ENCODE assay signal across 11 mouse cellular contexts in the genomic region with DNA sequence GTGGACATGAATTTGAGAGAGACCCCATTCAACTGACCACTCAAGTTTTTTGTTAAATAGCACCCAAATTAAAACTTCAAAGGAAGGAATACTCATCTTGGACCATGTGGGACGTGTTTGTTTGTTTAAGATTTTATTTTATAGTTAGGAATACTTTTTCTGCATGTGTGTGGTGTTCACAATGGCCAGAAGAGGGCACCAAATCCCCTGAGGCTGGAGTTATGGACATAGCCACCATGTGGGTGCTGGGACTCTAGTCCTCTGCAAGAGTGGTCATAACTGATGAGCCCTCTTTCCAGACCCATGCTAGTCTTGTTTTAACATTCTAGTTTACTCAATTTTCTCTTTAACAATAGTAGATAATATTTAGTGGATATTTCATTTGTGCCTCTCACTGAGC. TPM values are rescaled to one million over a fixed set of nuclear protein-coding genes. Genes with fewer than 3 reads are reported as not detected.
DNase-seq lines count a peak whose midpoint lies in the region; ATAC-seq and TF ChIP-seq lines count a peak whose summit lies in the region.
"Had no signal": no experiment of that assay in that cellular context is flagged by ENCODE, and none has a peak within 500 bp of the region (broad histone marks: within the 10 kb centered on the region; RNA-seq: fewer than 3 reads in every experiment).

No protein-coding gene starts in this region.

- DNase-seq in cerebellum, adult 2 months: no peak
- no peak for DNase-seq in cerebellum, adult 8-10 months
- DNase-seq in liver, postnatal 0 days: no peak
- DNase-seq in NIH3T3 (ENCODE audit: low read depth): peak; percentile 34
- DNase-seq in lung, postnatal 36 days: peak; percentile 6
- no peak for DNase-seq in frontal cortex, adult 2 months (ENCODE audit: extremely low spot score in 1 of 2, low spot score in 1 of 2)
- DNase-seq: cerebellum, adult 18-20 months had no signal

- H3K4me3 ChIP-seq in cerebellum, adult 2 months (replicated peaks; ENCODE audit: insufficient read depth, low read depth, low read length): no peak overlapping the region
- no peak overlapping the region for H3K4me3 ChIP-seq in liver, postnatal 0 days (ENCODE audit: low read depth, low read length)
- no peak overlapping the region for H3K4me3 ChIP-seq in liver, embryonic 12.5 days
- H3K4me3 ChIP-seq in heart, embryonic 11.5 days (ENCODE audit: low read depth, low read length): no peak overlapping the region
- H3K4me3 ChIP-seq: forebrain, embryonic 15.5 days; liver, embryonic 15.5 days had no signal

- no peaks in the 10 kb centered on the region for H3K36me3 ChIP-seq in liver, postnatal 0 days (replicated peaks; ENCODE audit: insufficient read depth, low read length)
- no peaks in the 10 kb centered on the region for H3K36me3 ChIP-seq in liver, embryonic 12.5 days
- H3K36me3 ChIP-seq in heart, embryonic 11.5 days (ENCODE audit: control insufficient read depth, insufficient read depth, low read length): no peaks in the 10 kb centered on the region
- H3K36me3 ChIP-seq: forebrain, embryonic 15.5 days; liver, embryonic 15.5 days had no signal

- ATAC-seq in liver, postnatal 0 days: no peak
- no peak for ATAC-seq in liver, embryonic 12.5 days
- ATAC-seq in heart, embryonic 11.5 days (replicated peaks; ENCODE audit: insufficient number of reproducible peaks, low FRiP score, low TSS enrichment): no peak
- ATAC-seq: forebrain, embryonic 15.5 days had no signal

- H3K4me1 ChIP-seq in cerebellum, adult 2 months (ENCODE audit: control insufficient read depth, insufficient read depth, low read length): no peaks in the 10 kb centered on the region
- H3K4me1 ChIP-seq in liver, postnatal 0 days (ENCODE audit: insufficient read depth): no peaks in the 10 kb centered on the region
- peaks cover 5% of the 10 kb centered on the region; the same call in 1 of the 2 replicates for H3K4me1 ChIP-seq in liver, embryonic 12.5 days
- peaks cover 4% of the 10 kb centered on the region; the same call in 1 of the 2 replicates for H3K4me1 ChIP-seq in heart, embryonic 11.5 days (ENCODE audit: control insufficient read depth, insufficient read depth, low read length)
- H3K4me1 ChIP-seq: liver, embryonic 15.5 days had no signal

- H3K4me2 ChIP-seq in liver, postnatal 0 days (ENCODE audit: low read depth, low read length): no peak overlapping the region
- H3K4me2 ChIP-seq in liver, embryonic 12.5 days: no peak overlapping the region
- H3K4me2 ChIP-seq in heart, embryonic 11.5 days: no peak overlapping the region
- H3K4me2 ChIP-seq: forebrain, embryonic 15.5 days; liver, embryonic 15.5 days had no signal

- H3K27ac ChIP-seq in cerebellum, adult 2 months (ENCODE audit: insufficient read depth, low read length): no peak overlapping the region
- H3K27ac ChIP-seq in liver, postnatal 0 days (ENCODE audit: low read depth): no peak overlapping the region
- H3K27ac ChIP-seq in liver, embryonic 12.5 days: no peak overlapping the region
- H3K27ac ChIP-seq in heart, embryonic 11.5 days (ENCODE audit: low read depth, low read length): no peak overlapping the region
- H3K27ac ChIP-seq: forebrain, embryonic 15.5 days; liver, embryonic 15.5 days had no signal

- no peak for TF ChIP-seq POLR2A in cerebellum, adult 2 months (IDR thresholded peaks at IDR 0.05; ENCODE audit: borderline replicate concordance, insufficient read depth, low read length)

- H3K9me3 ChIP-seq in liver, postnatal 0 days (ENCODE audit: low read length): no peaks in the 10 kb centered on the region
- no peaks in the 10 kb centered on the region for H3K9me3 ChIP-seq in liver, embryonic 12.5 days (replicated peaks)
- no peaks in the 10 kb centered on the region for H3K9me3 ChIP-seq in heart, embryonic 11.5 days (replicated peaks; ENCODE audit: control insufficient read depth, low read length)
- H3K9me3 ChIP-seq: forebrain, embryonic 15.5 days; liver, embryonic 15.5 days had no signal

- 74% methylated on average over 1 of the region's 1 CpGs for WGBS in cerebellum, adult 2 months
- WGBS in liver, postnatal 0 days (ENCODE audit: insufficient replicate concordance): 44% methylated on average over 1 of the region's 1 CpGs
- WGBS in liver, embryonic 12.5 days (ENCODE audit: insufficient replicate concordance): 29% methylated on average over 1 of the region's 1 CpGs
- WGBS in heart, embryonic 11.5 days (ENCODE audit: insufficient replicate concordance): 54% methylated on average over 1 of the region's 1 CpGs

- no peaks in the 10 kb centered on the region for H3K27me3 ChIP-seq in cerebellum, adult 2 months (ENCODE audit: control insufficient read depth, insufficient read depth, low read length)
- no peaks in the 10 kb centered on the region for H3K27me3 ChIP-seq in liver, postnatal 0 days (ENCODE audit: insufficient read depth, low read length)
- H3K27me3 ChIP-seq in liver, embryonic 12.5 days (replicated peaks): no peaks in the 10 kb centered on the region
- no peaks in the 10 kb centered on the region for H3K27me3 ChIP-seq in heart, embryonic 11.5 days (ENCODE audit: control insufficient read depth, insufficient read depth, low read length)
- H3K27me3 ChIP-seq: forebrain, embryonic 15.5 days; liver, embryonic 15.5 days had no signal

- no peak for TF ChIP-seq EP300 in liver, postnatal 0 days (IDR thresholded peaks at IDR 0.05; ENCODE audit: low read depth)

- TF ChIP-seq CTCF in cerebellum, adult 2 months (IDR thresholded peaks at IDR 0.05; ENCODE audit: borderline replicate concordance, insufficient read depth, low read depth, low read length): peak; percentile 14; the same call in 1 of the 2 replicates
- peak; percentile 58 for TF ChIP-seq CTCF in liver, postnatal 0 days (IDR thresholded peaks at IDR 0.05; ENCODE audit: low read depth)

- no peak overlapping the region for H3K9ac ChIP-seq in liver, postnatal 0 days (replicated peaks)
- no peak overlapping the region for H3K9ac ChIP-seq in liver, embryonic 12.5 days
- no peak overlapping the region for H3K9ac ChIP-seq in heart, embryonic 11.5 days (ENCODE audit: low read depth, low read length)
- H3K9ac ChIP-seq: forebrain, embryonic 15.5 days; liver, embryonic 15.5 days had no signal

RNA-seq across cellular contexts. Expression of gene Nxpe4, which starts 14.9 kb away (rescaled TPM):
- polyA plus RNA-seq in cerebellum, adult 2 months (2012; rRNA removed): 7.6 TPM in 2 replicates
- polyA plus RNA-seq in liver, postnatal 0 days (2015; fragmentation: Nextera tagmentation; extraction: Ambion mirVana): 2.7 and 3.3 TPM in 2 replicates
- polyA plus RNA-seq in liver, embryonic 12.5 days (2016; fragmentation: Nextera tagmentation; extraction: Ambion mirVana): 7.8 and 8.4 TPM in 2 replicates
- 2.6 and 3.2 TPM in 2 replicates for polyA plus RNA-seq in heart, embryonic 11.5 days (2014; fragmentation: Nextera tagmentation; extraction: Ambion mirVana)
- polyA plus RNA-seq in frontal cortex, adult 2 months (2012; rRNA removed): 10.1 and 12.8 TPM in 2 replicates

Comparison
In these comparisons a context has a peak if more than half of its experiments do, and no peak if none do; other contexts are left out.
1. DNase-seq: peak in NIH3T3 (single experiment) and lung, postnatal 36 days (single experiment); none in cerebellum, adult 2 months (0 of 2), cerebellum, adult 8-10 months (single experiment), liver, postnatal 0 days (single experiment) and frontal cortex, adult 2 months (0 of 2).